Mouse (Mus musculus): ENCODE measurements around the gene Eapp. TPM values are rescaled to one million over a fixed set of nuclear protein-coding genes. Genes with fewer than 3 reads are reported as not detected.
"Not testable (repeated sequence)": the region's sequence is repeated elsewhere in the genome, so short reads cannot be mapped to it uniquely, and the experiment has no call there.

Gene Eapp
- polyA plus RNA-seq, 1 experiment from 2014 or later, result 60.9 TPM

DNA sequence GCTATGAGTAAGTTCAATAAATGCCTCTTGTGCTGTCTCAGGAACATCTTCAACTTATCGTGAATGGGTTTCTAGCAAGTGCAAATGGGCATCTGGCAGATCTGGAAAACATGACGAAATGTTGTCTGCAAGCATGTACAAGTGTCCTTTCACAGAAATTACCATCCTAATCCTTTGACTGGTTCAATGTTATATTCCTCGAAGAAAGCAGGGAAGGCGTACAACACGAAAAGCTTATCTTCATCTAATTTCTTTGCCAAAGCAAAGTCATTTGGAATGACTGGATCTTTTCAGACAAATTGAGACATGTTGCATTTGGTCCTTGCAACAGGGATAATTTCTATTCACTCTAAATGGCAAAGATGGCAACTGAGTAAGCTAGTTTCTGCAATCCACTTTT, 6.6 kb downstream of the Eapp start:
- Histone ChIP-seq H3K27me3 (replicated peaks; ENCODE audit: control insufficient read depth, insufficient read depth, low read length) (no peaks in the 10 kb centered on the region), H3K9ac (ENCODE audit: low read depth, low read length) (no peak overlapping the region), H3K9me3 (ENCODE audit: control insufficient read depth, low read length) (no peaks in the 10 kb centered on the region), H3K4me3 (ENCODE audit: low read length) (no peak overlapping the region), H3K27ac (ENCODE audit: low read length) (no peak overlapping the region), H3K36me3 (ENCODE audit: control insufficient read depth, insufficient read depth, low read length) (0 out of 2 replicates have a peak, but pooled peaks cover 3% of the 10 kb centered on the region), H3K4me2 (ENCODE audit: low read depth, low read length) (no peak overlapping the region), H3K4me1 (ENCODE audit: control insufficient read depth, insufficient read depth, low read length) (no peaks in the 10 kb centered on the region)
- ATAC-seq, result no peak
- WGBS, result 95% methylated on average over 5 of the region's 5 CpGs

DNA sequence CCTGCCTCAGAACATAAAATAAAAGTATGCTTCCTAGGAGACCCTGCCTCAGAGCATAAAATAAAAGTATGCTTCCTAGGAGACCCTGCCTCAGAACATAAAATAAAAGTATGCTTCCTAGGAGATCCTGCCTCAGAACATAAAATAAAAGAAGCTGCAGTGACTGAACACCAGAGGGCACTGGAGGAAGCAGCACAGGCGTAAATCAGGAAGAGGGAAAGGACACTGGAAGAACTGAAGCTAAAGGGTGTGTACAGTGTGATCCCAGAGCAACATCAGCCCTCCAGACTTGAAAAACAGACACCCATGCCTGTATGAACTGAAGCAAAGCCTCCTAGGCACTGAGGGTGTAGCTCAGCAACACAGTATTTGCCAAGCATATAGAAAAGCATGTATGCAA, 12.5 kb downstream of the Eapp start:
- no peak overlapping the region for H3K9ac ChIP-seq (ENCODE audit: low read depth, low read length)
- H3K4me1 ChIP-seq (ENCODE audit: control insufficient read depth, insufficient read depth, low read length), result no peaks in the 10 kb centered on the region
- no peak; the same call in 1 of the 2 replicates for ATAC-seq
- no peak overlapping the region for H3K27ac ChIP-seq (ENCODE audit: low read length)
- peaks cover 2% of the 10 kb centered on the region; the same call in 1 of the 2 replicates for H3K36me3 ChIP-seq (ENCODE audit: control insufficient read depth, insufficient read depth, low read length)
- H3K4me2 ChIP-seq (ENCODE audit: low read depth, low read length), result no peak overlapping the region
- no peaks in the 10 kb centered on the region for H3K27me3 ChIP-seq (replicated peaks; ENCODE audit: control insufficient read depth, insufficient read depth, low read length)
- 24% methylated on average over 1 of the region's 1 CpGs for WGBS
- H3K9me3 ChIP-seq (ENCODE audit: control insufficient read depth, low read length), result no peaks in the 10 kb centered on the region
- H3K4me3 ChIP-seq (ENCODE audit: low read length), result no peak overlapping the region

DNA sequence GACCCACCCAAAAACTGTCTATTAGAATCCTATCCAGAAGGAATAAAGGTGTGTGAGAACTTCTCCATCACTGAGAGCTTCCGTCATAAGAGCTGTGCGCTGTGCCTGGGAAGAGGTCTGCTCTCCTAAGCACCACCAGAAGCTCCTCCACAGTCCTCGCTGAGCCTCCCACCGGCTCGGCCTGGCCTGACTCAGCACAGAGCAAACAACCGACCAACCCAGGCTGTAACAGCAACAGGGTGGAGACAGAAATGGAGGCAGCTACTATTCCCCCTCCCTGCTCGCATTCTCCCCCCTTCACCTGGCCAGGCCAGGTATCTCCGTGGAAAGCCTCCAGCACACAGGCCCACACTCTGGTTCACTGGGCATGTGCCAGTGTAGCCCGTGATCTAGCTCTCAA, 19.0 kb downstream of the Eapp start:
- H3K9me3 ChIP-seq (ENCODE audit: control insufficient read depth, low read length), result no peaks in the 10 kb centered on the region
- H3K4me3 ChIP-seq (ENCODE audit: low read length), result no peak overlapping the region
- no peak overlapping the region for H3K9ac ChIP-seq (ENCODE audit: low read depth, low read length)
- no peak overlapping the region for H3K27ac ChIP-seq (ENCODE audit: low read length)
- no peak for ATAC-seq
- H3K4me2 ChIP-seq (ENCODE audit: low read depth, low read length), result no peak overlapping the region
- H3K36me3 ChIP-seq (ENCODE audit: control insufficient read depth, insufficient read depth, low read length), result peaks cover 11% of the 10 kb centered on the region
- H3K27me3 ChIP-seq (replicated peaks; ENCODE audit: control insufficient read depth, insufficient read depth, low read length), result no peaks in the 10 kb centered on the region
- WGBS, result 88% methylated on average over 9 of the region's 9 CpGs
- H3K4me1 ChIP-seq (ENCODE audit: control insufficient read depth, insufficient read depth, low read length), result no peaks in the 10 kb centered on the region

DNA sequence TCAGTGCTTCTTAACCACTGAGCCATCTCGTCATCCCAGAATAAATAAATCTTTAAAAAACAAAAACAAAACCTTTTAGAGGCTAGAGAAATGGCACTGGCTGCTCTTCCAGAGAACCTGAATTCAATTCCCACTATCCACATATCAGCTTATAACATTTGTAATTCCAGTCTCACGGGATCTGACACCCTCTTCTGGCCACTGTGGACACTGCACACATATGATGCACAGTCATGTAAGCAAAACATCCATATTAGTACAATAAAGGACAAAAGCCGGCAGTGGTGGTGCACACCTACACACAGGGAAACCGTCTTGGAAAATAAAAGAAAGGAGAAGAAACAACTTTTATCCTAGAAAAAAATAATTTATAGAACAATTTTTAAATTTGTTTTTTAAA, 20.3 kb downstream of the Eapp start:
- WGBS, result 98% methylated on average over 4 of the region's 4 CpGs
- H3K4me3 ChIP-seq (ENCODE audit: low read length), result no peak overlapping the region
- peaks cover 11% of the 10 kb centered on the region for H3K36me3 ChIP-seq (ENCODE audit: control insufficient read depth, insufficient read depth, low read length)

DNA sequence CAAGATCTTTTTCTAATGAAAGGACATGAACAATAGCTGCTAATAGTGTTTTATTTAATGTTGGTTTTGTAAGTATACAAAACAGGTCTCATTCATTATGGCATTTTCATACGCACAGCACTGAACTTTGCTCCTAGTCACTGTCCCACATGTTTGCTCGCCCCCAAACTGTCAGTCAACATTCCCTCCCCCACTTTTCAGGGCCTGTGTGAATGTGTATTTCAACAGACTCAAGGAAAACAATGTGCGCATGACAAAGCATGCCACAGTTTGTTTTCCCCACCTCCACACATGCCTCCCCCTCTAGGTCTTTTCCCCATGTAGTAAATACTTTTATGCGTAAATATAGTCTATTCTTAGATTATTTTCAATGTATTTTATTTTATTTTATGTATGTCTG, 24.4 kb downstream of the Eapp start:
- Histone ChIP-seq H3K9ac (ENCODE audit: low read depth, low read length) (no peak overlapping the region), H3K4me1 (ENCODE audit: control insufficient read depth, insufficient read depth, low read length) (no peaks in the 10 kb centered on the region), H3K36me3 (ENCODE audit: control insufficient read depth, insufficient read depth, low read length) (peaks cover 4% of the 10 kb centered on the region), H3K27ac (ENCODE audit: low read length) (no peak overlapping the region), H3K4me2 (ENCODE audit: low read depth, low read length) (no peak overlapping the region), H3K27me3 (replicated peaks; ENCODE audit: control insufficient read depth, insufficient read depth, low read length) (no peaks in the 10 kb centered on the region), H3K9me3 (ENCODE audit: control insufficient read depth, low read length) (no peaks in the 10 kb centered on the region), H3K4me3 (ENCODE audit: low read length) (no peak overlapping the region)
- ATAC-seq, result no peak
- WGBS, result 82% methylated on average over 4 of the region's 4 CpGs

More for the DNA sequence above, 20.3 kb downstream of the Eapp start:
- ATAC-seq, result no peak
- no peak overlapping the region for H3K9ac ChIP-seq (ENCODE audit: low read depth, low read length)
- no peak overlapping the region for H3K4me2 ChIP-seq (ENCODE audit: low read depth, low read length)
- no peaks in the 10 kb centered on the region for H3K4me1 ChIP-seq (ENCODE audit: control insufficient read depth, insufficient read depth, low read length)
- no peaks in the 10 kb centered on the region for H3K9me3 ChIP-seq (ENCODE audit: control insufficient read depth, low read length)
- no peaks in the 10 kb centered on the region for H3K27me3 ChIP-seq (replicated peaks; ENCODE audit: control insufficient read depth, insufficient read depth, low read length)
- no peak overlapping the region for H3K27ac ChIP-seq (ENCODE audit: low read length)

DNA sequence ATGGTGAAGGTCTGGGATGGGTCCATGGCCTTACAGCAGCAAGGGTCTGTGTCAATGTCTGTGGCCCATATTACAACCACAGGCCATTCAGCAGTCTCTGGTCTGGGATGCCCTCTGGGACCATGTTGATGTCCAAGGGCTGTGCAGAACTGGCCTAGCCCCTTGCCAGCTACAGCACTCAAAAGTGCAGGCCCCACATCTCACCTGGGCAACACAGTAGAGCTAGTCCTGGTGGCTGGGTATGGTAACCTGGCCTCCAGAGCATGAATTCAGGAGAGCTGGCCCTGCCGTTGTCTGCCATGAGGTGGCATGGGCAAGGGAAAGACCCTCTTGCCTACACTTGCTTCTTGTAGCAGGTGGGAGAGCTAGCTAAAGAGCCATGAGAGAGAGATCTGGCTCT, 27.6 kb downstream of the Eapp start:
- no peak for ATAC-seq
- H3K4me3 ChIP-seq (ENCODE audit: low read length), result no peak overlapping the region
- H3K9ac ChIP-seq (ENCODE audit: low read depth, low read length), result no peak overlapping the region
- H3K4me2 ChIP-seq (ENCODE audit: low read depth, low read length), result no peak overlapping the region
- H3K36me3 ChIP-seq (ENCODE audit: control insufficient read depth, insufficient read depth, low read length), result no peaks in the 10 kb centered on the region
- H3K27me3 ChIP-seq (replicated peaks; ENCODE audit: control insufficient read depth, insufficient read depth, low read length), result no peaks in the 10 kb centered on the region
- no peak overlapping the region for H3K27ac ChIP-seq (ENCODE audit: low read length)
- H3K9me3 ChIP-seq (ENCODE audit: control insufficient read depth, low read length), result no peaks in the 10 kb centered on the region
- no peaks in the 10 kb centered on the region for H3K4me1 ChIP-seq (ENCODE audit: control insufficient read depth, insufficient read depth, low read length)
- WGBS, result 96% methylated on average over 1 of the region's 1 CpGs

DNA sequence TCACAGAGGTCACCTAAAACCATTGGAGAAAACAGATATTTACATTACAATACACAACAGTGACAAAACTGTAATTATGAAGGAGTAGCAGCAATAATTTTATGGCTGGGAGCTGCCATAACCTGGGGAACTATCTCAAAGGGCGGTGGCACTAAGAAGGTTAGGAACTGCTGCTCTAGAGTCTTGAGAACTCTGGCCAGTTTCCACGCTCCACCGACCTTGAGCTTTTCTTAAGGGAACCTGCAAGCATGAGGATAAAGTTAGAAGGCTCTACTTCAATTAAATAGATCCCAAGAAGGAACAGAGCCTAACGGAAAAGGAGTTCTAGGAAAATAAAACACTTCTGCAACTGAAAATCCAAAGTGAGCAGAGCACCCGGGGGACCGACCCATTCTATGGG, 30.2 kb downstream of the Eapp start:
- WGBS, result 78% methylated on average over 6 of the region's 6 CpGs
- Histone ChIP-seq H3K4me1 (ENCODE audit: control insufficient read depth, insufficient read depth, low read length) (no peaks in the 10 kb centered on the region), H3K36me3 (ENCODE audit: control insufficient read depth, insufficient read depth, low read length) (no peaks in the 10 kb centered on the region), H3K27ac (ENCODE audit: low read length) (no peak overlapping the region), H3K9ac (ENCODE audit: low read depth, low read length) (no peak overlapping the region), H3K27me3 (replicated peaks; ENCODE audit: control insufficient read depth, insufficient read depth, low read length) (no peaks in the 10 kb centered on the region), H3K4me2 (ENCODE audit: low read depth, low read length) (no peak overlapping the region), H3K9me3 (ENCODE audit: control insufficient read depth, low read length) (no peaks in the 10 kb centered on the region), H3K4me3 (ENCODE audit: low read length) (no peak overlapping the region)
- no peak for ATAC-seq

DNA sequence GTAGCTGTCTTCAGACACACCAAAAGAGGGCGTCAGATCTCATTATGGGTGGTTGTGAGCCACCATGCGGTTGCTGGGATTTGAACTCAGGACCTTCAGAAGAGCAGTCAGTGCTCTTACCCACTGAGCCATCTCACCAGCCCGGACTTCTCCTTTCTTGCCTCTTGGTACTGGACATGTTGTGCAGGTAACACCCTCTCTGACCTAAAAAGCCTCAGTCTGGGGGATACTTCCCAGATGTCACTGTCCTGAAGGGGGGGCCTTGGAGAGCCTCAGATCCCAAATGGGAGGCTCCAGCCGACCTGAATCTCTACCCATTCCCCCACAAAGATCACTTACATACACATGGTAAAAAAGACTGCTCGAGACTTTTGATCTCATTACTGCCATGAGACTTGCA, 34.2 kb downstream of the Eapp start:
- not testable (repeated sequence) for H3K9me3 ChIP-seq (ENCODE audit: control insufficient read depth, low read length); H3K4me1 ChIP-seq (ENCODE audit: control insufficient read depth, insufficient read depth, low read length); H3K27me3 ChIP-seq (replicated peaks; ENCODE audit: control insufficient read depth, insufficient read depth, low read length); H3K4me3 ChIP-seq (ENCODE audit: low read length); H3K36me3 ChIP-seq (ENCODE audit: control insufficient read depth, insufficient read depth, low read length); H3K9ac ChIP-seq (ENCODE audit: low read depth, low read length); H3K4me2 ChIP-seq (ENCODE audit: low read depth, low read length); ATAC-seq; H3K27ac ChIP-seq (ENCODE audit: low read length)
- WGBS, result 82% methylated on average over 5 of the region's 5 CpGs

DNA sequence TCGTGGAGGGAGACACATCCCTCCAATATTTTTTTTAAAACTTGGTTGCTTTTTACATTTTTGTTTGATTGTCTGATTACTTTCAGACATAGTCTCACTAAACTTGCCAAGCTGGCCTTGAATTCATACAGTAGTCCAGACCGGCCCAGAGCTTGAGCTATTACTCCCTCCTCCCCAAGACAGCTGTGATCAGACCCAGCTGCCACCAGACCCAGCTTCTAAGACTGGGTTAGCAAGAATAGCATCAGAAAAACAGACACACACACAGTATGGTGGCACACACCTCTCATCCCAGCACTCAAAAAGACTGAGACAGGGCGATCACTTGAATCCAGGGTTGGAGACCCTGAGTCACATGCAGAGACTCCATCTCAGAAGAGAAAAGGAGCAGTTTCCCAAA, 35.8 kb downstream of the Eapp start:
- no peak for ATAC-seq

DNA sequence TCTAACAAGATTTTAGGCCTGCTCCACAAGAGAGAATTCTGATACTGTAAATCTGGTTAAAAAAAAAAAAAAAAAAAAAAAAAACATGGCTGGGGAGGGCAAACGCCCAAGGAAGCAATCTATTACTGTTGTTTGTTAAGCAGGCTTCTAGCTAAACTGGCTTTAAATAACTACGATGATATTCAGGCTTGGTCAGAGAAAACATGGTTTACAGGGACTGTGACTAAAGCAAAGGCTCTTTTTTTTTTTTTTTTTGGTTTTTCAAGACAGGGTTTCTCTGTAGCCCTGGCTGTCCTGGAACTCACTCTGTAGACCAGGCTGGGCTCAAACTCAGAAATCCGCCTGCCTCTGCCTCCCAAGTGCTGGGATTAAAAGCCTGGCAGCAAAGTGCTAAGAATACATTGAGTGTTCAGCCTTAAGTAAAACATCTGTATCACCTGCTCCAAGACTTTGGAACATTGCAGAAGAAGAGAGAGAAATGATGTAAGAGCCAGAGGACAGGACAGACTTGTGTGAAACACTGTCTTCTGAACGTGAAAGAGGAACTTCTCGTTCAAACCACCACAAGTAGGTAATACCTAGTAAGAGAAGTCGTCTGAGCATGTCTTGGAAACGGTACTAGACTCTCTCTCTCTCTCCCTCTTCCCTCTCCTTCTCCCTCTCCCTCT, 37.1 kb downstream of the Eapp start:
- no peak for ATAC-seq
- Histone ChIP-seq H3K9me3 (ENCODE audit: control insufficient read depth, low read length) (no peaks in the 10 kb centered on the region), H3K4me1 (ENCODE audit: control insufficient read depth, insufficient read depth, low read length) (peaks cover 20% of the 10 kb centered on the region), H3K27me3 (replicated peaks; ENCODE audit: control insufficient read depth, insufficient read depth, low read length) (no peaks in the 10 kb centered on the region), H3K4me3 (ENCODE audit: low read length) (no peak overlapping the region), H3K36me3 (ENCODE audit: control insufficient read depth, insufficient read depth, low read length) (no peaks in the 10 kb centered on the region), H3K4me2 (ENCODE audit: low read depth, low read length) (no peak overlapping the region), H3K27ac (ENCODE audit: low read length) (no peak overlapping the region), H3K9ac (ENCODE audit: low read depth, low read length) (no peak overlapping the region)
- WGBS, result 74% methylated on average over 7 of the region's 7 CpGs

More for the DNA sequence above, 35.8 kb downstream of the Eapp start:
- Histone ChIP-seq H3K4me1 (ENCODE audit: control insufficient read depth, insufficient read depth, low read length) (peaks cover 7% of the 10 kb centered on the region), H3K4me2 (ENCODE audit: low read depth, low read length) (no peak overlapping the region), H3K4me3 (ENCODE audit: low read length) (no peak overlapping the region), H3K27me3 (replicated peaks; ENCODE audit: control insufficient read depth, insufficient read depth, low read length) (no peaks in the 10 kb centered on the region), H3K9me3 (ENCODE audit: control insufficient read depth, low read length) (no peaks in the 10 kb centered on the region), H3K9ac (ENCODE audit: low read depth, low read length) (no peak overlapping the region), H3K27ac (ENCODE audit: low read length) (no peak overlapping the region), H3K36me3 (ENCODE audit: control insufficient read depth, insufficient read depth, low read length) (no peaks in the 10 kb centered on the region)
- WGBS, result 73% methylated on average over 3 of the region's 3 CpGs

Data from intestine, embryonic 16.5 days (tissue).